9 mouse cellular contexts compared by ENCODE assay signal in genomic region chr2:72298406-72298805, GRCm38 (mm10). TPM values are rescaled to one million over a fixed set of nuclear protein-coding genes. Genes with fewer than 3 reads are reported as not detected.
DNase-seq lines count a peak whose midpoint lies in the region; ATAC-seq and TF ChIP-seq lines count a peak whose summit lies in the region.
"Had no signal": no experiment of that assay in that cellular context is flagged by ENCODE, and none has a peak within 500 bp of the region (broad histone marks: within the 10 kb centered on the region; RNA-seq: fewer than 3 reads in every experiment).

No protein-coding gene starts in this region.

- no peak for ATAC-seq in heart, embryonic 11.5 days (replicated peaks; ENCODE audit: insufficient number of reproducible peaks, low FRiP score, low TSS enrichment)
- no peak for ATAC-seq in heart, embryonic 16.5 days (replicated peaks; ENCODE audit: extremely low read depth, insufficient read depth, low FRiP score)
- ATAC-seq in forebrain, embryonic 11.5 days (replicated peaks; ENCODE audit: low FRiP score), result no peak

- no peak overlapping the region for H3K9ac ChIP-seq in heart, embryonic 11.5 days (ENCODE audit: low read depth, low read length)
- H3K9ac ChIP-seq in heart, embryonic 16.5 days (ENCODE audit: low read length), result no peak overlapping the region; the same call in 1 of the 2 replicates
- no peak overlapping the region for H3K9ac ChIP-seq in forebrain, embryonic 11.5 days (ENCODE audit: low read length)

- DNase-seq in heart, adult 18-20 months, result peak; percentile 76 to 84
- no peak for DNase-seq in ovary, adult 18-20 months (ENCODE audit: low spot score)
- DNase-seq in forebrain, embryonic 11.5 days (ENCODE audit: low spot score), result no peak

- peaks cover 68% of the 10 kb centered on the region for H3K79me3 ChIP-seq in C2C12 (ENCODE audit: low read depth)

- no peak overlapping the region for H3ac ChIP-seq in C2C12 (ENCODE audit: control insufficient read depth, insufficient read length, low read depth)
- no peak overlapping the region for H3ac ChIP-seq in myocyte (ENCODE audit: control insufficient read depth, insufficient read length)

- TF ChIP-seq CTCF in C2C12 (IDR thresholded peaks at IDR 0.05; ENCODE audit: control insufficient read depth, insufficient read depth, insufficient read length), result peak; percentile 19

- TF ChIP-seq POLR2A in myocyte (IDR thresholded peaks at IDR 0.05; ENCODE audit: insufficient read length, low read depth), result no peak

- H3K4me2 ChIP-seq in heart, embryonic 11.5 days, result no peak overlapping the region
- H3K4me2 ChIP-seq in heart, embryonic 16.5 days (ENCODE audit: low read depth, low read length), result peak overlapping the region; percentile 36
- H3K4me2 ChIP-seq in myocyte (ENCODE audit: low read depth), result peak overlapping the region; percentile 49
- H3K4me2 ChIP-seq in forebrain, embryonic 11.5 days (ENCODE audit: low read depth, low read length, severe bottlenecking), result no peak overlapping the region

- no peak overlapping the region for H3K4me3 ChIP-seq in heart, embryonic 11.5 days (ENCODE audit: low read depth, low read length)
- no peak overlapping the region for H3K4me3 ChIP-seq in C2C12 (ENCODE audit: insufficient read depth, poor library complexity, severe bottlenecking)
- peak overlapping the region; percentile 59 for H3K4me3 ChIP-seq in brown adipose tissue, adult 24 weeks (ENCODE audit: insufficient read depth, low read depth, low read length)
- no peak overlapping the region for H3K4me3 ChIP-seq in heart, embryonic 16.5 days (ENCODE audit: low read length)
- H3K4me3 ChIP-seq in myocyte, result peak overlapping the region; percentile 3
- no peak overlapping the region for H3K4me3 ChIP-seq in forebrain, embryonic 11.5 days (ENCODE audit: low read depth, low read length)
- H3K4me3 ChIP-seq: erythroblast, embryonic 14.5 days had no signal

- H3K79me2 ChIP-seq in C2C12 (ENCODE audit: control insufficient read depth, insufficient read depth) (peaks cover 100% of the 10 kb centered on the region), myocyte (ENCODE audit: control insufficient read depth, insufficient read depth) (peaks cover 73% of the 10 kb centered on the region)

- H3K9me3 ChIP-seq in heart, embryonic 11.5 days (replicated peaks; ENCODE audit: control insufficient read depth, low read length), result no peaks in the 10 kb centered on the region
- no peaks in the 10 kb centered on the region for H3K9me3 ChIP-seq in heart, embryonic 16.5 days (replicated peaks; ENCODE audit: control insufficient read depth, low read length)
- H3K9me3 ChIP-seq in forebrain, embryonic 11.5 days (ENCODE audit: control insufficient read depth, low read length), result no peaks in the 10 kb centered on the region

- 54% methylated on average over 4 of the region's 4 CpGs for WGBS in heart, embryonic 11.5 days (ENCODE audit: insufficient replicate concordance)
- 47% methylated on average over 4 of the region's 4 CpGs for WGBS in heart, embryonic 16.5 days
- 55% methylated on average over 4 of the region's 4 CpGs for WGBS in forebrain, embryonic 11.5 days

- no peaks in the 10 kb centered on the region for H3K27me3 ChIP-seq in heart, embryonic 11.5 days (ENCODE audit: control insufficient read depth, insufficient read depth, low read length)
- H3K27me3 ChIP-seq in C2C12 (ENCODE audit: control insufficient read depth, insufficient read depth, insufficient read length), result no peaks in the 10 kb centered on the region
- H3K27me3 ChIP-seq in heart, embryonic 16.5 days (ENCODE audit: control insufficient read depth, insufficient read depth, low read length), result no peaks in the 10 kb centered on the region
- no peaks in the 10 kb centered on the region for H3K27me3 ChIP-seq in myocyte (ENCODE audit: control insufficient read depth, insufficient read depth, insufficient read length)
- no peaks in the 10 kb centered on the region for H3K27me3 ChIP-seq in forebrain, embryonic 11.5 days (ENCODE audit: control insufficient read depth, insufficient read depth, low read length)

- H3K27ac ChIP-seq in heart, embryonic 11.5 days (ENCODE audit: low read depth, low read length), result no peak overlapping the region
- peak overlapping the region; percentile 88 for H3K27ac ChIP-seq in brown adipose tissue, adult 24 weeks (replicated peaks; ENCODE audit: low read depth, low read length)
- peak overlapping the region; percentile 46 for H3K27ac ChIP-seq in heart, embryonic 16.5 days (ENCODE audit: low read length)
- no peak overlapping the region for H3K27ac ChIP-seq in forebrain, embryonic 11.5 days (ENCODE audit: low read depth, low read length)

- H3K36me3 ChIP-seq in heart, embryonic 11.5 days (ENCODE audit: control insufficient read depth, insufficient read depth, low read length), result no peaks in the 10 kb centered on the region
- H3K36me3 ChIP-seq in C2C12 (ENCODE audit: control insufficient read depth, insufficient read depth) (peaks cover 60% of the 10 kb centered on the region), myocyte (ENCODE audit: control insufficient read depth, insufficient read depth) (peaks cover 28% of the 10 kb centered on the region)
- H3K36me3 ChIP-seq in heart, embryonic 16.5 days (ENCODE audit: control insufficient read depth, insufficient read depth), result peaks cover 10% of the 10 kb centered on the region; the same call in 1 of the 2 replicates
- no peaks in the 10 kb centered on the region for H3K36me3 ChIP-seq in forebrain, embryonic 11.5 days (ENCODE audit: control insufficient read depth, insufficient read depth, low read length)

- H3K4me1 ChIP-seq in heart, embryonic 11.5 days (ENCODE audit: control insufficient read depth, insufficient read depth, low read length), result peaks cover 10% of the 10 kb centered on the region; the same call in 1 of the 2 replicates
- no peaks in the 10 kb centered on the region for H3K4me1 ChIP-seq in brown adipose tissue, adult 24 weeks (ENCODE audit: control insufficient read depth, insufficient read depth, insufficient read length, low read length)
- H3K4me1 ChIP-seq in heart, embryonic 16.5 days (ENCODE audit: control insufficient read depth, insufficient read depth, low read length), result peaks cover 10% of the 10 kb centered on the region; the same call in 1 of the 2 replicates
- no peaks in the 10 kb centered on the region for H3K4me1 ChIP-seq in forebrain, embryonic 11.5 days (replicated peaks; ENCODE audit: control insufficient read depth, insufficient read depth, low read length)

TF ChIP-seq in C2C12, 6 proteins besides CTCF, POLR2A, EP300 and RAD21:
- TF ChIP-seq CEBPB (IDR thresholded peaks at IDR 0.05; ENCODE audit: low read depth) (no peak), MYOD1 (IDR thresholded peaks at IDR 0.05; ENCODE audit: control insufficient read depth, insufficient read length, low read depth) (no peak), MAX (IDR thresholded peaks at IDR 0.05) (no peak), USF1 (IDR thresholded peaks at IDR 0.05; ENCODE audit: low read depth) (no peak), FOSL1 (IDR thresholded peaks at IDR 0.05; ENCODE audit: insufficient read depth, low read length, poor library complexity, severe bottlenecking) (no peak), MYOG (IDR thresholded peaks at IDR 0.05; ENCODE audit: control insufficient read depth, extremely low read depth, insufficient read length) (no peak)
TF ChIP-seq in C2C12: peak in this region for 0.

TF ChIP-seq in myocyte, 11 proteins besides CTCF, POLR2A, EP300 and RAD21:
- TF ChIP-seq REST (IDR thresholded peaks at IDR 0.05; ENCODE audit: insufficient read depth, insufficient read length) (no peak), POLR2AphosphoS2 (IDR thresholded peaks at IDR 0.05; ENCODE audit: insufficient read length, low read depth) (no peak), SRF (IDR thresholded peaks at IDR 0.05; ENCODE audit: control insufficient read depth, insufficient read length, low read depth) (no peak), USF1 (IDR thresholded peaks at IDR 0.05; ENCODE audit: low read depth) (no peak), TCF12 (IDR thresholded peaks at IDR 0.05; ENCODE audit: insufficient read depth, poor library complexity, severe bottlenecking) (no peak), MYOG (IDR thresholded peaks at IDR 0.05; ENCODE audit: control insufficient read depth in 1 of 3, insufficient read depth in 1 of 3, insufficient read length in 2 of 3, low read depth in 2 of 3) (no peak), MAX (IDR thresholded peaks at IDR 0.05; ENCODE audit: low read depth) (no peak), CEBPB (IDR thresholded peaks at IDR 0.05; ENCODE audit: insufficient read depth, poor library complexity, severe bottlenecking) (no peak), TCF3 (IDR thresholded peaks at IDR 0.05; ENCODE audit: insufficient read length, low read depth) (no peak), E2F4 (IDR thresholded peaks at IDR 0.05; ENCODE audit: insufficient read depth) (no peak)

RNA-seq across cellular contexts. Expression of gene Map3k20, which starts 13.0 kb away (rescaled TPM):
- 100 to 1,000 TPM; 270 to 291 TPM for total RNA-seq in heart, adult 18-20 months (2021)
- 62.5 and 68.7 TPM in 2 replicates for polyA plus RNA-seq in heart, embryonic 11.5 days (2014; fragmentation: Nextera tagmentation; extraction: Ambion mirVana)
- 19.5 TPM for polyA plus RNA-seq in C2C12 (2012; fragmentation: generic; extraction: Trizol)
- 24.8 and 25.3 TPM in 2 replicates for polyA plus RNA-seq in brown adipose tissue, adult 24 weeks (2012; ENCODE audit: insufficient read depth, insufficient read length, missing spikeins)
- polyA plus RNA-seq in heart, embryonic 16.5 days (2015; fragmentation: Nextera tagmentation; extraction: Ambion mirVana), result 46.4 and 49.4 TPM in 2 replicates
- 13.7 TPM for polyA plus RNA-seq in myocyte (2012; fragmentation: generic; extraction: Trizol)
- polyA plus RNA-seq in forebrain, embryonic 11.5 days (2014; fragmentation: Nextera tagmentation; extraction: Ambion mirVana), result 8.5 and 9.5 TPM in 2 replicates

Comparison
In these comparisons a context has a peak if more than half of its experiments do, and no peak if none do; other contexts are left out.
1. H3K27ac ChIP-seq: peak in brown adipose tissue, adult 24 weeks (single experiment) and heart, embryonic 16.5 days (single experiment); none in heart, embryonic 11.5 days (single experiment) and forebrain, embryonic 11.5 days (single experiment).
2. H3K4me2 ChIP-seq: peak in heart, embryonic 16.5 days (single experiment) and myocyte (single experiment); none in heart, embryonic 11.5 days (single experiment) and forebrain, embryonic 11.5 days (single experiment).
3. DNase-seq: peak in heart, adult 18-20 months (2 of 2); none in ovary, adult 18-20 months (single experiment) and forebrain, embryonic 11.5 days (single experiment).
4. H3K4me3 ChIP-seq: peak in brown adipose tissue, adult 24 weeks (single experiment) and myocyte (single experiment); none in heart, embryonic 11.5 days (single experiment), C2C12 (single experiment), heart, embryonic 16.5 days (single experiment) and forebrain, embryonic 11.5 days (single experiment).